In the genomic region with DNA sequence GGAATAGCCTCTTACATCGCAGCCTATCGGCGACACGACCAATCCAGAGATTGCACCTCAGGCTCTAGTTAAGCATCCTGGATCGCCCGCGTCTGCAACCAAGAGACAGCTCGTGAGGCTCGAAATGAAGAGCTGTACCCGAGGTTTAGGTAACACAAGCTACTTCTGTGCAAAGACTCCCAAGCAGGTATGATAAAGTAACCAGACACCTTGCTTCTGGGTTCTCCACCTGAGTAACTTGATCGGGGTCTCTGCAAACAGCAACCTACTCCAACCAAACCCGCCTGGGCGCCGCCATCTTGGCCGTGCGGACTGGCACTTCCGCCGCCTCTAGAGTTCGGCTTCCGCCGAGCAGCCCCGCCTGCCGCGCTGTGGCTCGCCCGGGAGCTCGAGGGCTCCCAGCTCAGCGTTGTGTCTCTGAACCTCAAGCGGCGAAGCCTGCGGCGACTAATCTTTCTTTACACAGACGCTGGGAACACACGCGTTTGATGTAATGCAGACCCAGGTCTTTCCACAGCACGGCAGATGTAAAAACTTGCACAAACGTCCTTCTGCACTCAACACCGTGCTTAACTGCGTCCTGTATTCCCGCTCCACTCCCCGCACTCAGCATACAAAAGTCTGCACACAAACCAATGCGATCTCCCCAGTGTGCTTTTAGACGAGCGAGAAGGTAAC, we compare ENCODE assay signal across 8 mouse cellular contexts. TPM values are rescaled to one million over a fixed set of nuclear protein-coding genes. Genes with fewer than 3 reads are reported as not detected.
DNase-seq lines count a peak whose midpoint lies in the region; ATAC-seq and TF ChIP-seq lines count a peak whose summit lies in the region.

Rpap1 (minus strand) TSS at position 332 of the 678 bp plus-strand sequence.

- WGBS in bone marrow, adult 2 months, result under 1% methylated on average over 44 of the region's 44 CpGs
- WGBS in embryonic facial prominence, embryonic 15.5 days, result under 1% methylated on average over 44 of the region's 44 CpGs

- peak within 1 kb of the TSS; percentile 51 for H3K4me3 ChIP-seq in C2C12 (ENCODE audit: insufficient read depth, poor library complexity, severe bottlenecking)
- H3K4me3 ChIP-seq in bone marrow, adult 2 months (replicated peaks; ENCODE audit: control insufficient read depth, low read depth, low read length), result peak within 1 kb of the TSS; percentile 75
- peak within 1 kb of the TSS; percentile 68 for H3K4me3 ChIP-seq in embryonic facial prominence, embryonic 15.5 days (replicated peaks)

- H3ac ChIP-seq in C2C12 (ENCODE audit: control insufficient read depth, insufficient read length, low read depth), result peak within 1 kb of the TSS; percentile 76

- no peaks in the 10 kb centered on the region for H3K4me1 ChIP-seq in bone marrow, adult 2 months (ENCODE audit: control insufficient read depth, insufficient read depth, low read length)
- peaks cover 6% of the 10 kb centered on the region; the same call in 1 of the 2 replicates for H3K4me1 ChIP-seq in embryonic facial prominence, embryonic 15.5 days

- H3K27ac ChIP-seq in bone marrow, adult 2 months (ENCODE audit: control insufficient read depth, insufficient read depth, low read depth, low read length, poor library complexity), result no peak within 1 kb of the TSS
- peak within 1 kb of the TSS; percentile 79 for H3K27ac ChIP-seq in embryonic facial prominence, embryonic 15.5 days (replicated peaks)

- H3K36me3 ChIP-seq in C2C12 (ENCODE audit: control insufficient read depth, insufficient read depth), result peaks cover 3% of the 10 kb centered on the region
- H3K36me3 ChIP-seq in embryonic facial prominence, embryonic 15.5 days, result peaks cover 16% of the 10 kb centered on the region

- peak within 1 kb of the TSS; percentile 64 for H3K4me2 ChIP-seq in embryonic facial prominence, embryonic 15.5 days (replicated peaks)

- DNase-seq in heart, adult 9 months (ENCODE audit: low spot score in 2 of 2), result peak; percentile 67 to 75
- peak; percentile 75 for DNase-seq in kidney, adult 9 months
- DNase-seq in liver, result peak; percentile 89
- DNase-seq in monocyte, adult 2 months (ENCODE audit: low read depth in 1 of 2, low spot score in 2 of 2), result peak; percentile 31 to 44
- peak; percentile 64 to 75 for DNase-seq in spleen, postnatal 14 days (ENCODE audit: low spot score in 2 of 2)

- ATAC-seq in embryonic facial prominence, embryonic 15.5 days (ENCODE audit: insufficient number of reproducible peaks, low FRiP score, low TSS enrichment, low read depth), result peak; percentile 92

- H3K79me2 ChIP-seq in C2C12 (ENCODE audit: control insufficient read depth, insufficient read depth), result peaks cover 35% of the 10 kb centered on the region

- H3K9ac ChIP-seq in embryonic facial prominence, embryonic 15.5 days, result peak within 1 kb of the TSS; percentile 57

- H3K27me3 ChIP-seq in C2C12 (ENCODE audit: control insufficient read depth, insufficient read depth, insufficient read length), result no peaks in the 10 kb centered on the region
- no peaks in the 10 kb centered on the region for H3K27me3 ChIP-seq in embryonic facial prominence, embryonic 15.5 days

- H3K9me3 ChIP-seq in embryonic facial prominence, embryonic 15.5 days (replicated peaks), result no peaks in the 10 kb centered on the region

- peak; percentile 75; the same call in 1 of the 2 replicates for TF ChIP-seq POLR2A in bone marrow, adult 2 months (IDR thresholded peaks at IDR 0.05; ENCODE audit: borderline replicate concordance, control insufficient read depth, low read depth, low read length)

- no peak for TF ChIP-seq CTCF in C2C12 (IDR thresholded peaks at IDR 0.05; ENCODE audit: control insufficient read depth, insufficient read depth, insufficient read length)
- TF ChIP-seq CTCF in bone marrow, adult 2 months (IDR thresholded peaks at IDR 0.05; ENCODE audit: control insufficient read depth, insufficient read depth, low read length), result no peak

- H3K79me3 ChIP-seq in C2C12 (ENCODE audit: low read depth), result peaks cover 9% of the 10 kb centered on the region

TF ChIP-seq in C2C12, 6 proteins besides CTCF, POLR2A, EP300 and RAD21:
- TF ChIP-seq MAX (IDR thresholded peaks at IDR 0.05), result peak; percentile 50
- TF ChIP-seq CEBPB (IDR thresholded peaks at IDR 0.05; ENCODE audit: low read depth), result no peak

RNA-seq across cellular contexts. Expression of gene Rpap1, which starts in this region (rescaled TPM):
- 14.2 TPM for polyA plus RNA-seq in C2C12 (2012; fragmentation: generic; extraction: Trizol)
- 5.9 and 12.6 TPM in 2 replicates for polyA plus RNA-seq in bone marrow, adult 2 months (2011; ENCODE audit: insufficient read depth, insufficient read length, low replicate concordance, missing spikeins)
- 24.5 and 25.8 TPM in 2 replicates for polyA plus RNA-seq in embryonic facial prominence, embryonic 15.5 days (2015; fragmentation: Nextera tagmentation; extraction: Ambion mirVana)

Comparison
In these comparisons a context has a peak if more than half of its experiments do, and no peak if none do; other contexts are left out.
1. DNase-seq: peak in every context shown above with its lines; median percentile 89 in liver; 75 in kidney, adult 9 months; 71 in heart, adult 9 months; 70 in spleen, postnatal 14 days; 38 in monocyte, adult 2 months.